Mouse (Mus musculus) stomach, postnatal 0 days (tissue): ENCODE data around the gene Stk10. TPM values are rescaled to one million over a fixed set of nuclear protein-coding genes. Genes with fewer than 3 reads are reported as not detected.
A peak's percentile ranks its signal among the peaks of the same experiment; 100 is the strongest.

Source experiments
- ATAC-seq: fragments of 200-750 bp; cut with Nextera tagmentation; 2 replicates; pipeline ENCODE4 v1.8.0; 2017; ENCODE audit not compliant: low FRiP score, low TSS enrichment
- DNase-seq: peaks from one replicate; pipeline ENCODE4 v3.0.0-alpha.2; 2016; ENCODE audit warnings: low spot score
- H3K27ac ChIP-seq: fragments of 300-500 bp; sonication (generic); replicated peaks from 2 replicates; pipeline ENCODE4 v1.5.1; 2014; ENCODE audit warnings: mild to moderate bottlenecking, control low read depth
- H3K27me3 ChIP-seq: fragments of 300-500 bp; sonication (generic); 2 replicates; pipeline ENCODE4 v1.6.1; 2014; ENCODE audit warnings: low read length; ENCODE audit not compliant: control insufficient read depth, insufficient read depth
- H3K36me3 ChIP-seq: fragments of 300-500 bp; sonication (generic); 2 replicates; pipeline ENCODE4 v1.6.1; 2014; ENCODE audit warnings: low read length, mixed read lengths; ENCODE audit not compliant: control insufficient read depth, insufficient read depth
- H3K4me1 ChIP-seq: fragments of 300-500 bp; sonication (generic); replicated peaks from 2 replicates; pipeline ENCODE4 v1.6.1; 2014; ENCODE audit warnings: antibody characterized with exemption; ENCODE audit not compliant: control insufficient read depth, insufficient read depth
- H3K4me2 ChIP-seq: fragments of 300-500 bp; sonication (generic); replicated peaks from 2 replicates; pipeline ENCODE4 v1.6.1; 2014; ENCODE audit warnings: low read depth, mild to moderate bottlenecking, control low read depth, moderate library complexity
- H3K4me3 ChIP-seq: fragments of 300-500 bp; sonication (generic); 2 replicates; pipeline ENCODE4 v1.5.1; 2014; ENCODE audit warnings: low read depth, low read length, control low read depth
- H3K9ac ChIP-seq: fragments of 300-500 bp; sonication (generic); 2 replicates; pipeline ENCODE4 v1.6.1; 2014; ENCODE audit warnings: mild to moderate bottlenecking, low read length, control low read depth, mixed read lengths
- H3K9me3 ChIP-seq: fragments of 300-500 bp; sonication (generic); 2 replicates; pipeline ENCODE4 v1.6.1; 2016; ENCODE audit warnings: low read length; ENCODE audit not compliant: control insufficient read depth
- CTCF ChIP-seq: IDR thresholded peaks from 2 replicates; pipeline ENCODE4 v1.5.1; 2016; ENCODE audit warnings: antibody characterized with exemption, low read depth, mild to moderate bottlenecking, moderate library complexity
- EP300 ChIP-seq: optimal IDR thresholded peaks from 2 replicates; pipeline ENCODE3; 2016; ENCODE audit warnings: antibody characterized with exemption
- WGBS: fragments of 180-500 bp; shearing (Covaris S2); extraction: QIAGEN DNeasy Blood & Tissue Kit; methylation state at CpG from one replicate; pipeline ENCODE4 v1.1.7; 2014; 5-methylcytosine and 5-hydroxymethylcytosine counted together
- polyA plus RNA-seq: library from polyadenylated mRNA; unstranded; fragments of >200 nt; fragmentation: Nextera tagmentation; extraction: Ambion mirVana; gene quantifications from 2 replicates; pipeline ENCODE4 v1.2.1, GENCODE M21; 2015

The Stk10 gene
- polyA plus RNA-seq, 1 experiment from 2014 or later = 1.1 TPM

- Histone ChIP-seq H3K9ac (no peak overlapping the region), H3K4me1 (0 out of 2 replicates have a peak, but pooled peaks cover 6% of the 10 kb centered on the region), H3K36me3 (no peaks in the 10 kb centered on the region), H3K27ac (0 out of 2 replicates have a peak overlapping the region, but pooled peaks have one; percentile 46), H3K4me2 (no peak overlapping the region), H3K9me3 (no peaks in the 10 kb centered on the region), H3K27me3 (no peaks in the 10 kb centered on the region), H3K4me3 (no peak overlapping the region)
- ATAC-seq (peak; percentile 88), DNase-seq (no peak)
- 55% methylated on average over 5 of the region's 5 CpGs for WGBS
- TF ChIP-seq CTCF = no peak
- TF ChIP-seq EP300 = no peak
These were observed 44.1 kb upstream of the Stk10 start for GRCm38 (mm10) chr11:32488808-32489670.

DNA sequence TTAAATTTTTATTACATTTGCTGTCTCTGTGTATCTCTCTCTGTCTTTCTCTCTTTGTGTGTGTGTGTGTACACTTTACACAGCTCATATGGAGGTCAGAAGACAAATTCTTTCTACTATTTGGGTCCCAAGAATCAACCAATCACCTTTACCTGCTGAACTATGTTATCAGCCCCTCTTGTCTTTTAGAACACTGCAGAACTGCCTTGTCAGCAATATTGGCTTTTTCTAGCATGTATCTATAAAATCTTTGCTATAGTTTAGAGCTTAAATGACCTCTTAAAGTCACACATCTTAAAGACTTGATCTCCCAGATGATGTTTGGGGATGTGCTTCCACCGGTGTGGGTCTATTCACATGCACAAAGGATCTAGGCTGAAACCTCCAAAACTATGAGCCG is 42.0 kb upstream of the Stk10 start:
- no peaks in the 10 kb centered on the region for H3K9me3 ChIP-seq
- H3K9ac ChIP-seq = no peak overlapping the region
- H3K4me3 ChIP-seq = no peak overlapping the region
- no peaks in the 10 kb centered on the region for H3K36me3 ChIP-seq
- H3K4me2 ChIP-seq = no peak overlapping the region
- WGBS = 99% methylated on average over 2 of the region's 2 CpGs
- ATAC-seq (no peak), DNase-seq (no peak)
- H3K27ac ChIP-seq = no peak overlapping the region
- TF ChIP-seq CTCF (no peak), EP300 (no peak)
- 0 out of 2 replicates have a peak, but pooled peaks cover 6% of the 10 kb centered on the region for H3K4me1 ChIP-seq
- no peaks in the 10 kb centered on the region for H3K27me3 ChIP-seq

DNA sequence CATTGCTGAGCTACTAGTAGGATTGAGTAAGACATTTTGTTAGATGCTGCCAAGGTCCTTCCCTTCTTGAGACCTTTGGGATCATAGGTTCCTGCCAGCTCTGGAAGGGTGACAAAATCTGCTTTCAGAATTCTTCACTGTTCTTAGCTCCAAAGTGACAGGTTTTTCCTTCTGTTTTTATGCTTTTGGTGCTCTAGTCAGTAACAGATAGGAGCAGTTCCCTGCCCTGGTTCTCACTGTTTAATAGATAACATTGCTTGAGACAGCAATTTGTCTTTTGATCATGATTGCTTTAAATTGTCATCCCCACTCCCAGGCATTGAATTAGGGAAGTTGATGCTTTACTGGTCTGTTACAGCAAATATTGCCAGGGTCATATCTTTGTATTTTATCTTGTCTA is 39.8 kb upstream of the Stk10 start:
- Histone ChIP-seq H3K36me3 (no peaks in the 10 kb centered on the region), H3K27ac (no peak overlapping the region), H3K9me3 (no peaks in the 10 kb centered on the region), H3K27me3 (no peaks in the 10 kb centered on the region), H3K4me1 (0 out of 2 replicates have a peak, but pooled peaks cover 6% of the 10 kb centered on the region), H3K4me3 (no peak overlapping the region), H3K9ac (no peak overlapping the region), H3K4me2 (no peak overlapping the region)
- DNase-seq (no peak), ATAC-seq (no peak)
- TF ChIP-seq CTCF (no peak), EP300 (no peak)

DNA sequence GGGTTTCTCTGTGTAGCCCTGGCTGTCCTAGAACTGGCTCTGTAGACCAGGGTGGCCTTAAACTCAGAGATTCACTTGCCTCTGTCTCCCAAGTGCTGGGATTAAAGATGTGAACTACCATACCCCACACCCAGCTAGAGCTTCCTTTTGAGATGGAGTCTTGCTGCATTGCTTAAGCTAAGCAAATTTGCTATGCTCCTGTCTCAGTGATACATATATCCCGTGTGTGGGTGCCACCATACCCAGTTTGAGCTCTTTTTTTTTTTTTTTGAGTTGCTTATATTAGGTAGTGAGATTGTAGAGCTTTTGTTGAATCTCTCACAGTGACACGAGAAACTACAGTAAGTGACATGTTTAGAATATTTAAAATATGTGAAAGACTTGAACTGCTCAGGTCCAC is 37.8 kb upstream of the Stk10 start:
- 50% methylated on average over 2 of the region's 2 CpGs for WGBS

DNA sequence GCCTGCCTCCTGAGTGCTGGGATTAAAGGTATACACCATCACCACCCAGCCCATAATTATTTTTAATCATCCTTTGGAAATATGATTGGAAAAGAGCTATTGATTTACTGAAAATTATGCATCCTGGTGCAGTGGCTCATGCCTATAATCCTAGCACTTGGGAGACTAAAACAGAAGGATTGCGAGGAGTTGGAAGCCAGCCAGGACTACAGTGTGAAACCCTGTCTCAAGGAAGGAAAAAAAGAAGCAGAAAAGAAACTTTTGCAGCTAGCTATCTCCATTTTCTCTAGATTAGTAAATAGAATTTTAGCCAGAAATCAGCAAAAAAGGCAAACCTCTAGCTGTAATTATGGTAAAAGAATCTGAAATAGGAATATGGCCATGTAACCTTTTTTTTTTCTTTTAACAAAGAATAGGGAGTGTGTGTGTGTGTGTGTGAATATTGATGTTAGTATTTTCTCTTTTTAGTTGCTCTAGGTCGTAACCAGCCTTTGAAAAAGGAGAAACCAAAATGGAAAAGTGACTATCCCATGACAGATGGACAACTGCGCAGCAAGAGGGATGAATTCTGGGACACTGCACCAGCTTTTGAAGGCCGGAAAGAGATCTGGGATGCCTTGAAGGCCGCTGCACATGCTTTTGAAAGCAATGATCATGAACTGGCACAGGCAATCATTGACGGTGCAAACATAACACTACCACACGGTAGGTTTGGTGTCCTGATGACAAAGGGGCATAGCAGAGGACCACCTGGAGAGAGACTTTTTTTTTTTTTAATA is 34.2 kb upstream of the Stk10 start:
- H3K4me1 ChIP-seq = no peaks in the 10 kb centered on the region
- no peak overlapping the region for H3K27ac ChIP-seq
- no peaks in the 10 kb centered on the region for H3K27me3 ChIP-seq
- 81% methylated on average over 7 of the region's 7 CpGs for WGBS
- no peaks in the 10 kb centered on the region for H3K9me3 ChIP-seq
- ATAC-seq = no peak
- no peak for TF ChIP-seq EP300
- H3K4me3 ChIP-seq = no peak overlapping the region
- H3K36me3 ChIP-seq = no peaks in the 10 kb centered on the region
- no peak overlapping the region for H3K9ac ChIP-seq
- no peak for DNase-seq
- H3K4me2 ChIP-seq = no peak overlapping the region

More for the DNA sequence above, 37.8 kb upstream of the Stk10 start:
- Histone ChIP-seq H3K27ac (no peak overlapping the region), H3K4me2 (no peak overlapping the region), H3K4me1 (no peaks in the 10 kb centered on the region), H3K36me3 (no peaks in the 10 kb centered on the region), H3K9me3 (no peaks in the 10 kb centered on the region), H3K4me3 (no peak overlapping the region), H3K27me3 (no peaks in the 10 kb centered on the region), H3K9ac (no peak overlapping the region)
- no peak for ATAC-seq
- no peak for TF ChIP-seq CTCF
- TF ChIP-seq EP300 = no peak
- DNase-seq = no peak

DNA sequence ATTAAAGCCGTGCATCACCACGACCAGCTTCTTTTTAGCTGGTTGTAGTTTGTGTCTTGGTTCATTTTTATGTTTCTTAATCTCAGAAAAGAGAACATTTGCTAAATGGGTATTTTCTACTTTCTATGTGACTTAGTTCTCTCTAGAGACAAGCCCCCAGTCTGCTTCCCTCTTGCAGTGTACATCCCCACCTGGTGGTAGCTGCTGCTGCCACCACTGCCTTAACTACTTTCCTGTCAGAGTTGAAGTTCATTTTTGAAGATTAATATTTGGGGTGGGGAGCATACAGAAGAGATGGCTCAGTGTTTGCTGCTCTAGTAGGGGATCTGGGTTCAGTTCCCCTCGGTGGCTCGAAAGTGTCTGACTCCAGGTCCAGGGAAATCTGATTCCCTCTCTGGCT is 33.2 kb upstream of the Stk10 start:
- Histone ChIP-seq H3K4me2 (no peak overlapping the region), H3K4me3 (no peak overlapping the region), H3K4me1 (no peaks in the 10 kb centered on the region), H3K27ac (no peak overlapping the region), H3K9ac (no peak overlapping the region), H3K9me3 (no peaks in the 10 kb centered on the region), H3K36me3 (no peaks in the 10 kb centered on the region), H3K27me3 (no peaks in the 10 kb centered on the region)
- DNase-seq (no peak), ATAC-seq (no peak)
- WGBS = 92% methylated on average over 4 of the region's 4 CpGs
- TF ChIP-seq CTCF = peak; percentile 53
- TF ChIP-seq EP300 = no peak
